Mouse (Mus musculus): ENCODE measurements around the gene Gm45799. TPM values are rescaled to one million over a fixed set of nuclear protein-coding genes. Genes with fewer than 3 reads are reported as not detected.

Gene Gm45799
- polyA plus RNA-seq, 1 experiment from 2014 or later: 33.0 TPM

GRCm38 (mm10) chr7:105685541-105686197 is 45.3 kb downstream of the Gm45799 start:
- no peak overlapping the region for H3K27ac ChIP-seq
- DNase-seq (ENCODE audit: low spot score): no peak
- no peaks in the 10 kb centered on the region for H3K36me3 ChIP-seq
- H3K4me1 ChIP-seq: no peaks in the 10 kb centered on the region
- WGBS: 16% methylated on average over 13 of the region's 13 CpGs
- no peaks in the 10 kb centered on the region for H3K27me3 ChIP-seq (ENCODE audit: insufficient read depth, poor library complexity, severe bottlenecking)
- peak overlapping the region; percentile 31; the same call in 1 of the 2 replicates for H3K4me3 ChIP-seq
- H3K9me3 ChIP-seq: no peaks in the 10 kb centered on the region

- Histone ChIP-seq H3K36me3 (no peaks in the 10 kb centered on the region), H3K4me1 (no peaks in the 10 kb centered on the region), H3K4me3 (no peak overlapping the region), H3K9me3 (no peaks in the 10 kb centered on the region), H3K27ac (no peak overlapping the region), H3K27me3 (ENCODE audit: insufficient read depth, poor library complexity, severe bottlenecking) (no peaks in the 10 kb centered on the region)
- 72% methylated on average over 1 of the region's 1 CpGs for WGBS
- no peak for DNase-seq (ENCODE audit: low spot score)
Measured at GRCm38 (mm10) chr7:105690875-105691274, 50.5 kb downstream of the Gm45799 start.

GRCm38 (mm10) chr7:105703184-105703583 is 62.8 kb downstream of the Gm45799 start:
- no peaks in the 10 kb centered on the region for H3K27me3 ChIP-seq (ENCODE audit: insufficient read depth, poor library complexity, severe bottlenecking)
- H3K4me3 ChIP-seq: no peak overlapping the region
- H3K27ac ChIP-seq: no peak overlapping the region
- no peak for DNase-seq (ENCODE audit: low spot score)
- no peaks in the 10 kb centered on the region for H3K4me1 ChIP-seq
- WGBS: 83% methylated on average over 16 of the region's 16 CpGs
- no peaks in the 10 kb centered on the region for H3K36me3 ChIP-seq
- H3K9me3 ChIP-seq: no peaks in the 10 kb centered on the region

GRCm38 (mm10) chr7:105703816-105704215 is 63.5 kb downstream of the Gm45799 start:
- Histone ChIP-seq H3K27ac (no peak overlapping the region), H3K36me3 (no peaks in the 10 kb centered on the region), H3K9me3 (no peaks in the 10 kb centered on the region), H3K4me1 (no peaks in the 10 kb centered on the region), H3K4me3 (no peak overlapping the region), H3K27me3 (ENCODE audit: insufficient read depth, poor library complexity, severe bottlenecking) (no peaks in the 10 kb centered on the region)
- no peak for DNase-seq (ENCODE audit: low spot score)
- 82% methylated on average over 4 of the region's 4 CpGs for WGBS

GRCm38 (mm10) chr7:105708733-105709132 is 68.4 kb downstream of the Gm45799 start:
- H3K36me3 ChIP-seq: no peaks in the 10 kb centered on the region
- no peak for DNase-seq (ENCODE audit: low spot score)
- no peak overlapping the region for H3K4me3 ChIP-seq
- H3K9me3 ChIP-seq: no peaks in the 10 kb centered on the region
- WGBS: 84% methylated on average over 5 of the region's 5 CpGs
- no peak overlapping the region for H3K27ac ChIP-seq
- H3K4me1 ChIP-seq: no peaks in the 10 kb centered on the region
- no peaks in the 10 kb centered on the region for H3K27me3 ChIP-seq (ENCODE audit: insufficient read depth, poor library complexity, severe bottlenecking)

GRCm38 (mm10) chr7:105715366-105715765 is 75.0 kb downstream of the Gm45799 start:
- Histone ChIP-seq H3K36me3 (no peaks in the 10 kb centered on the region), H3K27ac (no peak overlapping the region), H3K9me3 (no peaks in the 10 kb centered on the region), H3K4me1 (no peaks in the 10 kb centered on the region), H3K27me3 (ENCODE audit: insufficient read depth, poor library complexity, severe bottlenecking) (no peaks in the 10 kb centered on the region), H3K4me3 (no peak overlapping the region)
- no peak for DNase-seq (ENCODE audit: low spot score)
- WGBS: 53% methylated on average over 3 of the region's 3 CpGs

- 81% methylated on average over 2 of the region's 2 CpGs for WGBS
- DNase-seq (ENCODE audit: low spot score): no peak
Measured at GRCm38 (mm10) chr7:105721916-105722315, 81.6 kb downstream of the Gm45799 start.

GRCm38 (mm10) chr7:105726144-105726979 is 86.0 kb downstream of the Gm45799 start:
- Histone ChIP-seq H3K4me3 (no peak overlapping the region), H3K4me1 (no peaks in the 10 kb centered on the region), H3K27me3 (ENCODE audit: insufficient read depth, poor library complexity, severe bottlenecking) (no peaks in the 10 kb centered on the region), H3K9me3 (no peaks in the 10 kb centered on the region), H3K27ac (no peak overlapping the region), H3K36me3 (peaks cover 22% of the 10 kb centered on the region)
- WGBS: 76% methylated on average over 4 of the region's 4 CpGs
- no peak for DNase-seq (ENCODE audit: low spot score)

More at GRCm38 (mm10) chr7:105721916-105722315, 81.6 kb downstream of the Gm45799 start:
- no peaks in the 10 kb centered on the region for H3K4me1 ChIP-seq
- no peaks in the 10 kb centered on the region for H3K27me3 ChIP-seq (ENCODE audit: insufficient read depth, poor library complexity, severe bottlenecking)
- no peaks in the 10 kb centered on the region for H3K9me3 ChIP-seq
- no peaks in the 10 kb centered on the region for H3K36me3 ChIP-seq
- H3K27ac ChIP-seq: no peak overlapping the region
- no peak overlapping the region for H3K4me3 ChIP-seq

- WGBS: 92% methylated on average over 4 of the region's 4 CpGs
- no peaks in the 10 kb centered on the region for H3K9me3 ChIP-seq
- no peak overlapping the region for H3K27ac ChIP-seq
- no peaks in the 10 kb centered on the region for H3K27me3 ChIP-seq (ENCODE audit: insufficient read depth, poor library complexity, severe bottlenecking)
- DNase-seq (ENCODE audit: low spot score): no peak
- H3K4me3 ChIP-seq: no peak overlapping the region
- peaks cover 28% of the 10 kb centered on the region for H3K36me3 ChIP-seq
- H3K4me1 ChIP-seq: no peaks in the 10 kb centered on the region
Measured at GRCm38 (mm10) chr7:105726980-105727325, 86.6 kb downstream of the Gm45799 start.

- Histone ChIP-seq H3K27ac (no peak overlapping the region), H3K36me3 (peaks cover 47% of the 10 kb centered on the region), H3K4me1 (no peaks in the 10 kb centered on the region), H3K4me3 (no peak overlapping the region), H3K27me3 (ENCODE audit: insufficient read depth, poor library complexity, severe bottlenecking) (no peaks in the 10 kb centered on the region), H3K9me3 (no peaks in the 10 kb centered on the region)
- DNase-seq (ENCODE audit: low spot score): no peak
- WGBS: 94% methylated on average over 6 of the region's 6 CpGs
Measured at GRCm38 (mm10) chr7:105728701-105729428, 88.5 kb downstream of the Gm45799 start.

GRCm38 (mm10) chr7:105733836-105734235 is 93.5 kb downstream of the Gm45799 start:
- Histone ChIP-seq H3K9me3 (no peaks in the 10 kb centered on the region), H3K36me3 (peaks cover 58% of the 10 kb centered on the region), H3K27ac (no peak overlapping the region), H3K27me3 (ENCODE audit: insufficient read depth, poor library complexity, severe bottlenecking) (no peaks in the 10 kb centered on the region), H3K4me1 (peaks cover 10% of the 10 kb centered on the region), H3K4me3 (no peak overlapping the region)
- 95% methylated on average over 11 of the region's 11 CpGs for WGBS
- DNase-seq (ENCODE audit: low spot score): no peak
